25 mouse cellular contexts compared by ENCODE assay signal in the genomic region with DNA sequence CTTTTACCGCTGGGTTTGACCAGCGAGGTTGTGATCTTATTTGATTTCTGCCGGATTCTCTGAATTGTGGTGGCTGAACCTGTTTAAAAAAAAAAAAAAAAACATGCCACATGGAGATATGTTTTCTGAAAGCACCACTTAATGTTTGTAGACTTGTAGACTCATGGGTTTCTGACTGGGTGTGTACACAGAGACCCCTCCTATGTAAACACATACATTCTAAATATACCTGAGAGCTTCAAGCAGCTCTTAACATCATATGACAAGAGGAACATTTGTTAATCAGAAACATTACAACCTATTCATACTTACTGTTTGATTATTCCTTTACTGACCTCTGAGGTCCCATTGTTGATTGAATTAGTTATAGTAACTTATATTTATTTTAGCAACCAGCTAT. TPM values are rescaled to one million over a fixed set of nuclear protein-coding genes. Genes with fewer than 3 reads are reported as not detected.
"Had no signal": no experiment of that assay in that cellular context is flagged by ENCODE, and none has a peak within 500 bp of the region (broad histone marks: within the 10 kb centered on the region; RNA-seq: fewer than 3 reads in every experiment).

No protein-coding gene starts in this region.

- H3K27ac ChIP-seq: heart, adult 2 months; hindbrain, embryonic 10.5 days; hindbrain, embryonic 12.5 days; hindbrain, embryonic 14.5 days; intestine, embryonic 15.5 days; kidney, embryonic 15.5 days; limb, embryonic 13.5 days; limb, embryonic 15.5 days had no signal

- H3K9ac ChIP-seq: forebrain, postnatal 0 days; heart, embryonic 12.5 days; hindbrain, embryonic 12.5 days; hindbrain, embryonic 14.5 days; intestine, embryonic 15.5 days; kidney, embryonic 15.5 days; limb, embryonic 13.5 days; limb, embryonic 15.5 days had no signal

- H3K4me2 ChIP-seq: heart, embryonic 12.5 days; hindbrain, embryonic 12.5 days; hindbrain, embryonic 14.5 days; intestine, embryonic 15.5 days; kidney, embryonic 15.5 days; limb, embryonic 13.5 days; limb, embryonic 15.5 days had no signal

- H3K27me3 ChIP-seq: heart, embryonic 12.5 days; hindbrain, embryonic 12.5 days; intestine, embryonic 15.5 days; kidney, embryonic 15.5 days; limb, embryonic 13.5 days; limb, embryonic 15.5 days had no signal

- ATAC-seq: forebrain, postnatal 0 days; hindbrain, embryonic 16.5 days; inflammation-experienced regulatory T-cells, adult 6 months; intestine, embryonic 15.5 days; intestine, postnatal 0 days had no signal

- DNase-seq: forebrain, postnatal 0 days; gastrocnemius, postnatal 14 days; gastrocnemius, postnatal 36 days; heart, adult 2 months; heart, postnatal 10 days; heart, postnatal 4 days; kidney, adult 2 months; kidney, adult 9 months; kidney, postnatal 10 days; kidney, postnatal 25 days; kidney, postnatal 4 days; layer of hippocampus, adult 9-11 months; layer of hippocampus, postnatal 36 days; left cerebral cortex, postnatal 4 days had no signal

- H3K4me3 ChIP-seq: heart, adult 2 months; heart, embryonic 12.5 days; hindbrain, embryonic 10.5 days; hindbrain, embryonic 12.5 days; intestine, embryonic 15.5 days; kidney, embryonic 15.5 days; limb, embryonic 13.5 days; limb, embryonic 15.5 days had no signal

- H3K36me3 ChIP-seq: heart, embryonic 12.5 days; hindbrain, embryonic 10.5 days; hindbrain, embryonic 12.5 days; intestine, embryonic 15.5 days; kidney, embryonic 15.5 days; limb, embryonic 13.5 days; limb, embryonic 15.5 days had no signal

- H3K9me3 ChIP-seq: heart, embryonic 12.5 days; hindbrain, embryonic 10.5 days; hindbrain, embryonic 12.5 days; intestine, embryonic 15.5 days; kidney, embryonic 15.5 days; limb, embryonic 13.5 days; limb, embryonic 15.5 days had no signal

- H3K4me1 ChIP-seq: heart, embryonic 12.5 days; hindbrain, embryonic 10.5 days; hindbrain, embryonic 12.5 days; intestine, embryonic 15.5 days; limb, embryonic 13.5 days; limb, embryonic 15.5 days had no signal

RNA-seq across cellular contexts. Expression of a gene that starts 38.1 kb away (rescaled TPM):
- polyA plus RNA-seq: inflammation-experienced regulatory T-cells, adult 6 months had no signal
